Mouse (Mus musculus): Measurements from ENCODE around the gene Mob1a. TPM values are rescaled to one million over a fixed set of nuclear protein-coding genes. Genes with fewer than 3 reads are reported as not detected.

Mob1a gene
- 10 to 100 TPM; 20.5 to 31.0 (median 26.1) TPM for total RNA-seq (2022)

DNA sequence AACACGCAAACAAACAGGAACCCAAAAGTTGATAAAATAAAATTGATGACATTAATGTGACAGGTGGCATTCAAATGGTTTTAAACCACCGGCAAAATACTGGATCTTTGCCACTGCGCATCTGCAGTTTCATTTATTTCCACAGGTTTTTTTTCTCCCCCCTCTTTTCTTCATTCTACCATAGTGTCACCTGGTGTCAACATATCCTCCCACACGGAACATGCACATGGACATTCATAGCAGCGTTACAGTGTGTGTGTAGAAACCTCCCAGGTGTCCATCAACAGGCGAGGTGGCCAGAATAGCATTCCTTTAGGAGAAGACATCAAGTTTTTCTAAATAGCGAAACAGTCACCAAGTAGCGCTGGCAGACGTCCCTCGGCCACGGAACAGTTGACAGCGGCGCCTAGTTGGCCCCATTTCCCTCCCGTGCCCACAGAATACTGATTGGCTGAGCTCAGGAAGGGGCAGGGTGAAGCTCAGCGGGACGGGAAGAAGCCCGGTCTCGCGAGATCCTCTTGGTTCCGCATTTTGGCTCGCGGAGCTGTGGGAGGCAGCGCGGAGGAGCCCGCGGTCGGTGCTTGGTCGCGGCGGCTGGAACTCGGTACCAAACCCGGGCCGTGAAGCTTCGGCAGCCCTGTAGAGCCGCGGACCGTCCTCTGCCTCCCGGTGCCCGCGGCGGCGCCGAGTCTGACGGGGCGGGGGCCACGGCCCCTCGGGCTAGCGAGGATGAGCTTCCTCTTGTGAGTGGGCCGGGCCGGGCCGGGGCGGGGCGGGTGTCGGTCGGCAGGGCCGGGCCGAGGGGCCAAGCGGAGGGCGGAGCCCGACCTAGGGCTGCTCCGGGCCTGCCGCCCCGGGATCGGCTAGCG is at the start of gene Mob1a, which contains the start of gene Mthfd2:
Gene Mob1a (plus strand): TSS at position 492 of the 869 bp plus-strand sequence.
Gene Mthfd2 (minus strand): TSS at position 384 of the 869 bp plus-strand sequence.
- DNase-seq (ENCODE audit: low spot score in 2 of 2): peak; percentile 93 to 94

DNA sequence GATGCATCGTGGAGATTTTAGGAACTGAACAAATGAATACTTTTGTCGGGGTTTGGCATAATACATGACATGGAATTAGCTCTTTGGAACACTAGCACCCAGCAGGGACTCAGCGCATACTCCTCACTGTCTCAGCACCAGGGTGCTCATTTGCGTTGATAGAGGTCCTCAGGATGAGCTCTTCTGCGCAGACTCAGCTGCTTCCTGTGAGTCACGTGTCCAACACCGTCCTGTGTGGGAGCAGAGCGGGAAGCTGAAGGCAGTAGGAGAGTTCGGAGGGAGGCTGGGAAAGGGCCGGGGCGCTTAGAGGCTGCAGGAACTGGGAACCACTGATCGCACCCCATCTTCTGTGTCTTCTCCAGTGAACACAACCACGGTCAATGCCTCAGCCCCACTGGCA is 48.7 kb upstream of the Mob1a start:
- DNase-seq (ENCODE audit: low spot score in 2 of 2): no peak

DNA sequence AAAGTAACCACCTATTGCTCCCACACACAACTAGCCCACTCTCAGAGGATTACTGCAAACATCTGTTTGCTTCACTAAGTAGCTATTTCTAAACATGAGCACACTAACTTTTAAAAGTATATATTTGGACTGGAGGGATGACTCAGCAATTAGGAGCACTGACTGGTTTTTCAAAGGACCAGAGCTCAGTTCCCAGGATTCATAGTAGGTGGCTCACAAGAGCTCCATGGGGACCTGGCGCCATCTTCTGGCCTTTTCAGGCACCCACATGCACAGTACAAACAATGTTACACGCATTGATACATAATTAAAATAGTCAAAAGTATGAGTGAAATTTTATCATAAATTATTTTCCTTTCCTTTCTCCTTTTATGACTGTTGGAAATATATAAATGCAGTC is 46.9 kb upstream of the Mob1a start:
- no peak for DNase-seq (ENCODE audit: low spot score in 2 of 2)

DNA sequence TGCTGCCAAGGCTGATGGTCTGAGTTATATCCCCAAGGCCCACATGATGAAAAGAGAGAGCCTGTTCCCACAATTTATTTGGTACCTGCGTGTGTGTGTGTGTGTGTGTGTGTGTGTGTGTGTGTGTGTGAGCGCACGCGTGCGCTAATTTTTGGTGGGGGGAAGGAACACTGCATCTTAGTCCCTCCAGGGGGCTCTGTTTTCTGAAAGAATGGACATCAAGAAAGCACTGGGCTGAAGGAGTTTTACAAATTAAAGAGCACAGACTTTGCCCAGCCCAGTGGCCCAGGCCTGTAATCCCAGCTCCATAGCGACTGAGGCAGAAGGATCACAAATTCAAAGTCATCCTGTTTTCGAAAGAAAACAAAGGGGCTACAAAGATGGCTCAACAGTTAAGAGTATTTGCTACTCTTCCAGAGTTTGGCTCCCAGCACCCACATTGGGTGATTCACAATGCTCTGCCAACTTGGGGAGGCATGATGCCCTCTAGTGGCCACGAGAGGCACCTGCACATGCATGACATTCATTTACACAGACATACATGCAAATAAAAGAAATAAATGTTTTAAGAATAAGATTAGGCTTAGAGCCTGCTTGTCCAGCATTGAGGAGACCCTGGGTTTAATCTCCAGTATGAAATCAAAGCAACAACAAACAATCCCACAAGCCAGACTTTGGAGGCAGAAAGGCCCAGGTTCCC is 45.4 kb upstream of the Mob1a start:
- no peak for DNase-seq (ENCODE audit: low spot score in 2 of 2)

DNA sequence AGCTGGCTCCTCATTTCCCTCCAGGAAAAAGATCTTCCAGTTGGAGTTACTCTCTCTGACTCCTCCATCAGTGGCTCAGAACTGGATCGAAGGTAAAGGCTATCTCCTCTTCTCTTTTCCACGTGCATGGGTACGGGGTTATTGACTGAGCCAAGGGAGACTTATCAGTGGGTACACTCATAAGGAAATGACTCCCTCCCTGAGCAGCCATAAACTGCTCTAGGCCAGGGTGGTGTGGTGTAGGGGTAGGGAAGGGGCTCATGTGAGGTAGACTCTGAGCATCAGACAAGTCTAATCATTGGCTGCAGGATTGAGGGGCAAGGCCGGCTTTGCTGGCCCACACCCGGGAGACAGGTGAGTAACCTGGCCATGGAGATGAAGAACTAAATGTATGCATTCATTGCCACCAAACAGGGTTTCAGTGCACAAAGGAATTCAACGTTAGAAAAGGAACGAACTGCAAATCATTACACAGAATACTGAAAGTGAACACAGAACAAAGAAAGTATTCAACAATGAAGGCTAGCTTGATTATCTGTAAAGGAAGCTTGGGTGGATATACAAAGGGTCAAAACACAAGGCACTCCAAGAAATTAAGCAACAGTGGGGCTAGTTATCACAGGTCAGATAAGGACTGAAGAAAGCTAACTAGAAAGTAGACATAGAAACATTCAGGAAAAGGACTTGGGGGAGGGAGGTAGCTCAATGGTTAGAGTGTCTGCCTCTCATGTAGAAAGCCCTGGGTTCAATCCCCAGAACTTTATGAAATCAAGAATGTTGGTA is 25.2 kb upstream of the Mob1a start:
- no peak for DNase-seq (ENCODE audit: low spot score in 2 of 2)

DNA sequence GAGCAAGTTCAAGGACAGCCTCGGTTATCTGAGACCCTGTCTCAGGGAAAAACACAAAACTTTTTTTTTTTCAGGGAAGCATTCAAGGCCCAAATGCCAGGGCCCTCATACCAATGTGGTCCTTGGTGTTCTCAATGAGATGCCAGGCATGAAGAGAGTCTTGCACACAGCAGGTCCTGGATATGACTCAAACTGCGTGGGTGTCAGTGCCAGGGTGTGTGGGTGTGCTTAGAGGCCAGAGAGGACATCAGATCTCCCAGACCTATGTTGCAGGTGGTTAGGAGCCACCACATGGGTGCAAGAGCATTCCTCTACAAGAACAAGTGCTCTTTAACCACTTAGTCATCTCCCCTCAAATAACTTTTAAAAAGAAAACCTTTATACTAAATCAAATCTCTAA is 24.5 kb upstream of the Mob1a start:
- DNase-seq (ENCODE audit: low spot score in 2 of 2): no peak

DNA sequence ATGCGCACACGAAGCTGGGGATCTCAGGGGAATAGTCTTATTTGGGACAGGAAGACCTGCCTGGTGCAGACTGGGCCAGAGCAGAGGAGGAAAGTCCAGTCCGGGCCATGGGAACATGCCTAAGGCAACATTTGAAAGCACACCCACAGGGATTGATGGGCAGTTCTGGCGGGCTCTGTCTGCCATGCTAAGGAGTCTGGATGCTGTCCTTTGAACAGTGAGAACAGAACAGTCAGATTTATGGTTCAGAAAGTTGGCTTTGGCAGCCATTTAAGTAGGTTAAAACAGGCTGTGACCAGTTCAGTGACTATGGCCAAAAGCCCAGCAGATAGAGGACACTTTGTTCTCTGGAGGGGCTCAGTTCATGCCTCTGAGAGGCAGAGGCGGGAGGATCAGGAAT is 23.6 kb upstream of the Mob1a start:
- DNase-seq (ENCODE audit: low spot score in 2 of 2): no peak

DNA sequence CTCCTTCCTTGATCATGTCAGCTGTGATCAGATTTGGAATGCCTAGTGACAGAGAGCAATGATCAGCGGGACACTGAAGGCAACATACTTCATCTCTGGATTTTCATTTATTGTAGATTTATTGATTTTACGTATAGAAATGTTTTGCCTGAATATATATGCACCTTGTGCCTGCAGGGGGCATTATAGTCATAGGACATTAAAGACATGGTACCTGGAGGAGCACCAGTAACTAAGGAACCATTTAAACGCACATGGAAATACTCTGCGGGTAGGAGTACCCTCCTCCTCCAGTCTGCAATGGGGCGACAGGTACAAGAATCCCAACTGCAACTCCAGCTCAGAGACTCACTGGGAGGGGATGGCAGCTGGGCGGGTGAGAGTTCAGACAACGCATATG is 16.8 kb upstream of the Mob1a start:
- DNase-seq (ENCODE audit: low spot score in 2 of 2): no peak

DNA sequence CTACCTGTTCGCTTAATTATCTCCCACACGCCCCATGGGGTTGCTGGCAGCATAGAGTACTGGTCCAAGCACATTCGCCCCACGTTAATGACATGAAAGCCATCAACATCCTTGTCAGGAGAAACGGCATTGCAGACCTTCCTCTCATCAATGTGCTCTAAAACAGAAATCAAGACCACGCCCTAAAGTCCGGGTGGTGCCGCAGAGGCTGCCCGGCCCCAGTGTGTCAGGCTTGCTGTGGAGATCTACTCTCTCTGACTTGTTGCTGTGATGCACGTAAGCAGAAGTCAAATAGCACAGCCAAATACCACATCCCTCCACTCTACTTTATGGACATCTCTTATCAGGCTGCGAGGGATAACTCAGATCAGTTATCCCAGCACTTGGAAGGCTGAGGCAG is 14.6 kb upstream of the Mob1a start:
- no peak for DNase-seq (ENCODE audit: low spot score in 2 of 2)

DNA sequence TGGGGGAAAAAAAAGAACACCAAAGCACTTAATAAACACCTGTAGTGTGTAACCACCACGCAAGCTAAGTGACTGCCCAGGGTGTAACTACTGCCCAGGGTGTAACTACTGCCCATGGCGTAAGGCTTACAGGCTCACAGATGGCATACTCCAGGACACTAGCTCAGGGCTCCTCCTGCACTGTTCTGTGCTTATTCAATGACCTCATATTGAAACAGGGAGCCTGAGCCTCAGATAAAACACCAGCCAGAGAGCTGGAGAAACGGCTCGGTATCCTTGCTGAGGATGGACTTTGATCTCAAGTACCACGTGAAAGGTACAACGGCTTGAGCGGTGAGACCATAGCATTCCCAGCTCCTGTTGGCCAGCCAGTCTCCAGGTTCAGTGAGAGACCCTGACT is 13.8 kb upstream of the Mob1a start:
- no peak for DNase-seq (ENCODE audit: low spot score in 2 of 2)

DNA sequence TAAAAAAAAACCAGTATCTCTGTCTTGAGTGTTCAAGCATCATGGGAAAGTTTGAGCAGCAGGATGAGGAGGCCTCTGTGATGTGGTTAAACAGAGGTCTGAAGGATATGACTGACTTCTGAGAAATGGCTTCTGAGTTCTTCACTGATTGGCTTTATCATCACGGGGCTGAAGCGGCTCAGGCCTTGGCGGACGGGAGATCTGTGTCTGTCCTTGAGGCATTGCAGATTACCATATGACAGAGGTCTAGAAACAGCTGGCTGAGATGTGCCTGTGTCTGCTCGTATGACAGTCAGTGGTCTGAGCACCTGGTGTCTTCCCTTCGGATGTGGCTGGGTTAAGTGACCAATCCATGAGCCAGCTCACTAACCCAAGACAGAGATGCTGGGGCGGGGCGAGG is 13.3 kb upstream of the Mob1a start:
- no peak for DNase-seq (ENCODE audit: low spot score in 2 of 2)

DNA sequence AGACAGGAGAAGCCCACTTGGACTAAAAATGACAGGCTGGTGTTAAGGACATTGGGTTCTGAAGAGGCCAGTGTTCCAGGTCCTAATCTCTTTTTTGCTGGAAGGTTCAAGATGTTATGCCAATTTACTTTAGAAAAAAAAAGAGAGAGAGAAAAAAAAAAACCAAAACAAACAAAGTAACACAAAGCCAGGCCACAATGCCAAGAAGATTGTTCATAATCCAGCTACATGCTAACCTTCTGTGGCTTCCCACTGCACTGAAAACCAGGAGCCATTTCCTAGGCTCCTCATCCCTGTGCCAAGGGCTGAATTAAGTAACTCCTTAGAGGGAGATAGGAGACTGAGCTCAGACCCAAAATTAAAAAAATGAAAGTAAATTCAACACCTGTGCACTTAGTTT is 10.5 kb upstream of the Mob1a start:
- DNase-seq (ENCODE audit: low spot score in 2 of 2): no peak

DNA sequence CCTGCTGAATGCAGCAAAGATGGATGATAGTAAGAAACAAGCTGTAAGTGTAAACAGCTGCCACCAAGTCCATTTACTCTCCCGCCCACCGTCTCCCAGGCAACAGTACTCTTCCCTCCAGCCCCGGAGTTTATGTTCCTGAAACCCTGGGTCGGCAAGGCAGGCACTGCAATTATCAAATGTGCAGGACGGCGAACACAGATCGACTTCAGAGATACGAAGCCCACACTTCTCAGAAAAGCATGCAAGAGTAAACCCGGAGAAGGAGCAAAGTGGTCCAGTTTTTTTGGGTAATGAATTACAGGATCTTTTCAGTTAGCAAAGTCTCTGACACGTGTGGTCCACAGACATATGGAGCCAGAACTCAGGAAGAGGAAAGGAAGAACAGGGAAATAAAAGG is 9.8 kb upstream of the Mob1a start:
- no peak for DNase-seq (ENCODE audit: low spot score in 2 of 2)

DNA sequence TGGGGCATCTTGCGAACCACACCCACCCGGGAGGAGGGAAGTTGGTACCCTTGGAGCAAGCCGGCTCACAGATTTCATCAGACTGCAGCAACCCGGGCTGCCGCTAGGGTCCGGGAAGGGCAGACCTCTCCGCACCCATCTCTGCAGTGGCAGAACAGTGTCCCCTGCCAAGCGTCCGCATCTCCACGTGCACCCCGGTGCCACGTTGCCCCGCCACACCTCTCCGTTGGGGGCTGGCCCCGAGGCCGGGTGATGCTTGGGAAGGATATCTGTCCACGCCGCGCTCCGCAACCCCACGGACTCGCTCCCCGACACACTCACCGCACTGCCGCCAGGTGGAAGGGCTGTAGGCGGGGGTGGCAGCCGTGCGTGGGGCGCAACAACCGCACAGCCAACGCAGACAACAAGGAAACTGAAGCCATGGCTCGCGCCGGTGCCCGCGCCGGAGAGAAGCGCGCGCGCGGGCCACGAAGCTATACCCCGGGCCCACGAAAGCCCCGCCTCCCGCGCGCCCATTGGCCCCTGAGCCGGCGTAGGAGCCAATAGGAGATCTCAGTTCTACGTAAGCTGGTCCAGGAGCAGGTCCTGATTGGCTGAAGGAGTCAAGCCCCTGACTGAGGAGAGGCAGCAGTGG is 8.6 kb upstream of the Mob1a start:
- peak; percentile 89 for DNase-seq (ENCODE audit: low spot score in 2 of 2)

DNA sequence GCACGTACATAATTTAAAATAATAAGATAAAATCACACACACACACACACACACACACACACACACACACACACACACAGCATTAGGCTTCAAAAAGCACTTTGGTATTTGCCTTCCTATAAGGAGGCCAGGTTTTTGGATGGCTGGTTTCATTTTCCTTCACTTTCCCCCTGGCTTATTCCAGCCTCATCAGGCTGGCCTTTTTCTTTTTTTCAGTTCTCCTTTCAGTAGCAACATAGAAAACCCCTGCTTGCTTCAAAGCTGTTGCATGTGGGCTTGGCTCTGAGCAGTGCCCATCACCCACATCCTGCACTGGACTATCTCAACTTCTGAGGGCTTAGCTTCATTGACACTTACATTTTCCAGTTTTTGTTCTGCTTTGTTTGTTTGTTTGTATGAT is 3.9 kb upstream of the Mob1a start:
- no peak for DNase-seq (ENCODE audit: low spot score in 2 of 2)

DNA sequence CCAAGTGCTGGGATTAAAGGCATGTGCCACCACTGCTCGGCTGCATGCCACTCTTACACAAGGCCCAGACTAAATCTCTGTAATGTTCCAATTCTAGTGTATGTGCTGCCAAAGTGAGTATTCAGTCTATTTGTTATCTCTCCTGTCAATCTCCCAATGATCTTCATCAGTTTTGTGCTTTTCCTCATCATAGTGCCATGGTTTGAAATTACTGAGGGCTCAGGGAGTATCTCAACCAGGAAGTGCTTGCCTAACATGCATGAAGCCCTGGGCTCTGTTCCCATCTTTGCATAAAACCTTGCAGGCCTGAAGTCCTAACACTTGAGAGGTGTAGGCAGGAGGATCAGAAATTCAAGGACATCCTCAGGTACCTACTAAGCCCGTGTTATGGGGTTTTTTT is 3.0 kb upstream of the Mob1a start:
- DNase-seq (ENCODE audit: low spot score in 2 of 2): no peak

DNA sequence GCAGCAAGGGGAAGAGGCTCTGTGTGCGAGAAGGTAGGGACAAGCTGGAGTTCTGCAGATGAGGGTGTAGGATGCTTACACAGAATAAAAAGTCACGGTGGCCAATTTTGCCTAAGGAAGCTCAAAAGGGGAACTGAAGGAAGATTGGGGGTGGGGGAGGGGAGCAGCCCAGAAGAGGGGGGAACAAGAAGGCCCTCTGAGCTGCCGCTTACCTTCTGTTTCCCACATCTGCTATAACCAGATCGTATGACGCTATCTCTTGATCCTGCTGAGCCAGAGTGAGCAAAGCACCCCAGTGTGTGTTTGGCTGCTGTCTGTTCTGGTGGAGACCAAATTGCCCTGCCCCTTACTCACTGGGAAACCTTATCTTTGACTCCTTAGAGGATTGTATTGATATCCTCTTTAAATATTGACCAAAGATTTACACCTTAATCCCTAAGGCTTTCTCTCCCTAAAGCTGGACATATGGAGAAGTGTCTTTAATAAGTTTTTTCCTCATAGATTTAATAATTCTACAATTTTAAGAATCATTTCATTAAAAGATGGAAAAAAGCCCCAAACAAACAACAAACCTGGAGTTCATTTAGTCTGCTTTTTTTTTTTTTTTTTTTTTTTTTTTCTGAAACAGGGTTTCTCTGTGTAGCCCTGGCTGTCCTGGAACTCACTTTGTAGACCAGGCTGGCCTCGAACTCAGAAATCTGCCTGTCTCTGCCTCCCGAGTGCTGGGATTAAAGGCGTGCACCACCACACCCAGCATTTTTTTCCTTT is 2.0 kb upstream of the Mob1a start:
- DNase-seq (ENCODE audit: low spot score in 2 of 2): no peak

DNA sequence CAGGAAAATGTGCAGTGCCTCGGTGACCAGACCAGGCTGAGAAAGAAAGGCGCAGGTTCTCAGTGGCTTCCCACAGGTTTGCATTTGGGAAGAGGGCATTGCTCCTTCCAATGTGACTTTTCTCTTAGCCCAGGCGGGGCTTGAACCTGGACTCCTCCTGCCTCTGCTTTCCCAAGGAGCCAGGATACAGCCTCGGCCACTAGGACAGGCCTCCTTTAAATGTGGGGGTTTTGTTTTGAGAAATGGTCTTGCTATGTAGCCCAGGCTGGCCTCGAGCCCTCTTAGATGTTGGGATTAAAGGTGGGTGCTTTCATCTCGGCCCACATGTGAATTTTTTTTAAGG is 549 bp downstream of the Mob1a start:
- no peak for DNase-seq (ENCODE audit: low spot score in 2 of 2)

DNA sequence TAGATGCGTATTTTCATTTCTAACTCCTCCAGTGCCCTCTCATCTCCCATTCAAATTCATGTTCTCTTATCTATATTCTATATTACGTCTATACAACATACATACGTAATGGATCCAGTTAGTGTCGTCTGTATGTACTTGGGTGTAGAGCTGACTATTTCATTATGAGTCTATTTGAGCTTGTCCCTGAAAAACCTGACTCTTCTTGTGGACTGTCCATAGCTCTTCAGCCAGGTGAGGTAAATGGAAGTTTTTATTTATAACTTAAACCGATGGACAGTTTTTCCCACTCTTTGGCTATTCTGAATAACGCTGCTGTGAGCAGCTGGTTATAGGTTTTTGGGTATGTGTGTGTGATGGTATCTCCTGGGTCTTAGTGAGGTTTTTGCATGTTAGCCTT is 945 bp downstream of the Mob1a start:
- no peak for DNase-seq (ENCODE audit: low spot score in 2 of 2)

DNA sequence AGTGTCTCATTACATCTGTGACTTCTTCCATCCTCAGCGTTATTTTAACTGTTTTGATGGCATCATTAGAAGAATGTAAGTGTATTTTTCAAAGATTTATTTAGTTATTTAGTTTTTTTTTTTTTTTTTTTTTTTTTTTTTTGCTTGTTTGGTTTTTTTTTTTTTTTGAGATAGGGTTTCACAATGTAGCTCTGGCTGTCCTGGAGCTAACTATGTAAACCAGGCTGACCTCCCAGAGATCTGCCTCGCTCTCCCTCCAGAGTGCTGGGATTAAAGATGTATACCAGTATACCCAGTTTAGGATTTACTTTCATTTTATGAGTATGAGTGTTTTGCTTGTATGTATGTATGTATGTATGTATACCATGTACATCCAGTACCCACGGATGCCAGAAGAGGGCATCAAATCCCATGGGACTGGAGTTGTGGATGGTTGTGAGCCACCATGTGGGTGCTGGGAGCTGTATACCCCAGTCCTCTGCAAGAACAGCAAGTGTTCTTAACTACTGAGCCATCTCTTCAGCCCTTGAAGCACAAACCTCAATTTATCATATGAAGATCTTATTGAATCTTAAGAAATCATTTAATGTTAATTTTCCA is 1.9 kb downstream of the Mob1a start:
- DNase-seq (ENCODE audit: low spot score in 2 of 2): no peak

DNA sequence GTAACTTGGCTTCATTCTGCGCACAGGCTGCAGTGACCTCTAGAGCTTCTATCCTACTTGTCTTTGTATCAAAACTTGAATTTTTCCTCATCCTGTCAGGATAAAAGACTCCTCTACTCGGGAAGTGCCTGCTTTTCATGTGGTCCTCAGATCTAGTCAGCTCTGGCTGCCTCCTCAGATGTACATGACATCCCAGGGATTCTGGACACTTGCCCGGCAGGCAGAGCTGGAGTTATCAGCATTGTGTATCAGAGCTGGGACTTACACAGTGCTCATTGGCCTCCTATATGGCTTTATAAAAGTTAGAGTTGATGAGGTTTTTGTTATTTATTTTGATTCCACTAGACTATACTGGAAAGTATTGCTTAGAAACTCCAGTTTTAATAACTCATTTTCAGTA is 15.6 kb downstream of the Mob1a start:
- DNase-seq (ENCODE audit: low spot score in 2 of 2): no peak

Measured in layer of hippocampus, adult 8-10 months (tissue).